Mouse (Mus musculus): ENCODE data around the gene Msrb1. TPM values are rescaled to one million over a fixed set of nuclear protein-coding genes. Genes with fewer than 3 reads are reported as not detected.

Gene Msrb1
- polyA plus RNA-seq (2015; fragmentation: Nextera tagmentation; extraction: Ambion mirVana) = 24.4 and 29.7 TPM in 2 replicates

DNA sequence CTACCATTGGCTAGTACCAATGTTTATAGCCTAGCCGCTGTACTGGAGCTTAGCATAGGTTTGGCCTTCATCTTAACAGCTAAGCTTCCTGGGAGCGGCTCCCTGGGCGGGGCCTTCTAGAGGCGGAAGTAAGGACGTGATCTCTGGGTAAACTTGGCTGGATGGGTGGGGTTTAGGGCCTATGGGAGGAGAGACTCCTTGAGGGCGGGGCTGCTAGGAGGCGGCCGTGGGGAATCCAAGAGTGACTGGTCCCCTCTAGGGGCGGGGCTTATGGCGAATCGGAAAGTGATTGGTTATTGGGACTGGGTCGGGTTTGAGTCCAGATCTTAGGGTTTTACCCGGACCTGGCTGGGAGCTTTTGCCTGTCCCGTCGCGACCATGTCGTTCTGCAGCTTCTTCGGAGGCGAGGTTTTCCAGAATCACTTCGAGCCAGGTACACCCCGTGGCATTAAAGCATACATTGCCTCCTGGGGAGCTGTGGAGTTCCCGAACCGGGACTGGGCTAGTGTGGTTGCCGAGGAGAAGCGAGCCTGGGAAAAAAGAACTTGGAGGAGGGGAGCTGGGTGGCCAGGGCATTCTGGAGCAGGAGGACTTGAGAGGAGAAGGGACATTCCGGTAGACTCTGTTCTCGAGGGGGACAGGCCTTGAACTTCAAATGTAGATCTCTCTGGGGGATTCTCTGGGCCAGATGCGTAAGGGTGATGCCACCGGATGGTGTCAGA lies at the start of gene Msrb1:
Gene Msrb1 (plus strand): TSS at position 313 of the 722 bp plus-strand sequence.

DNA sequence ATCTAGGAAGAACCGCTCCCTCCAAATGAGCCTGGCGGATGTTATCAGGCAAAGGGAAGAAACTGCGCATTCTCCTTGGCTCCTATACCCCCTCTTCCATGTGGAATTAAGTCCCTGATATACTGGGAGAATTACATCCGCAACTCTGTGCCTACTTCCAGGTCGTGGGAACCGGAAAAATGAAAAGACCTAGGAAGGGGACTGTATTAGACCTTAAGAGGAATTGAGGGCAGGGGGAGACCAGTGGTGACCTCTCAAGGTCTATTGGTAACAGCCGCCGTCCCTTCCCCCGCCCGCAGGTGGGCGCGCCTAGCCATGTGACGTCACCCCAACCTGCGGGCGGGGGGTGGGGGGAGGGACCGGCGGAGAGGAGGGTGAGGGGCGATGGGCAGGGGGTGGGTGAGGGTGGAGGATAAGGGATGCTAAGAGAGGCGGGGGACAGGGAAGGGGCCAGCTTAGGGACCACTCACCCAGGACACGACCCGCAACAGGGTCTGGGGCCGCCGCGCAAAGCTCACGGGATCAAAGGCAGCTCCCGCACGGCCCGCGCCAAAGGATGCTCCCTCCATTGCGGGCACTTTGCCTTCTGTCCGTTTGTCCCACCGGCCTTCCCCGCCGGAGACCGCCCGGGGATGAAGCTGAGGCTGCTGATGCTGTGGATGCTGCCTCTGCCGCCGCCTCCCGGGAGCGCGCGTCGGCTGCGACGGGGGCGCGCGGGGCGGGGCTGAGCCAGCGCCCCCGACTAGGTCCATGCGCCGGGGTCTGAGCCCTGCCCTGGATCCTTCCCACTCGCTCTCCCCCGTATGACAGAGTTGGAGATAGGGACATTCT lies 47.0 kb upstream of the Msrb1 start, which contains the start of gene Syngr3:
Gene Syngr3 (minus strand): TSS at position 705 of the 831 bp plus-strand sequence.

DNA sequence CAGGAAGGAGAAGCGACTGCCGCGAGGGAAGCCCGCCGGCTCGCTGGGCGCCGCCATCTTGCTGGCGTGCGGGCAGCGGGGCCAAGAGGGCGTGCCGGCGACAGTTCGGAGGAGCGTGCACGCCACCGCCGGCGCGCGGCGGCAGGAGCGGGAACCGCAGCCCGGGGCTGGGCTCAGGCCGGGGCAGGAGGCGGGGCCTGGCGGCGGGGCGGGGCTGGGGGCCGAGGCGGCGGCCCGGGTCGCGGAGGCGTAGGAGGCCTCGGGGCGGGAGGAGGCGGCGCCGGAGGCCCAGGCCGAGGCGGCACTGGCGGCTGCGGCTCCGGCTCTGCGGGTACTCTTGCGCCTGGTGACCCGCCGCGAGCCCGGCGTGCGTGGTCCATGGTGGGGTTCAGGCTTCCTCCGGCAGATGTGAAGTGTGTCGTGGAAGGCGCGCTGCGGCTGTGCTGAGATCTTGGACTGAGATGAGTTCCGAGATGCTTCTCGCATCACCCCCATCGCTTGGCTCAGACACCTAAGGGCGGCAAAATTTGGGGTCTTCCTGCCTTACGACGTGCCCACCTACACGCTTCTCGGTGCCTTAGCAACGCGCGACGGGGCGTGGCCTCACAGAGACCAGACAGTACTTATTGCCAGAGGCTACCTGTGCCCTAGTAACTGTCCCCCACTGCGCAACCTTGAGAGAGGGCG lies 40.3 kb upstream of the Msrb1 start, which contains the start of the genes Gfer and Noxo1:
Gene Gfer (minus strand): TSS at position 146 of the 687 bp plus-strand sequence.
Gene Noxo1 (plus strand): TSS at position 224 of the 687 bp plus-strand sequence.

DNA sequence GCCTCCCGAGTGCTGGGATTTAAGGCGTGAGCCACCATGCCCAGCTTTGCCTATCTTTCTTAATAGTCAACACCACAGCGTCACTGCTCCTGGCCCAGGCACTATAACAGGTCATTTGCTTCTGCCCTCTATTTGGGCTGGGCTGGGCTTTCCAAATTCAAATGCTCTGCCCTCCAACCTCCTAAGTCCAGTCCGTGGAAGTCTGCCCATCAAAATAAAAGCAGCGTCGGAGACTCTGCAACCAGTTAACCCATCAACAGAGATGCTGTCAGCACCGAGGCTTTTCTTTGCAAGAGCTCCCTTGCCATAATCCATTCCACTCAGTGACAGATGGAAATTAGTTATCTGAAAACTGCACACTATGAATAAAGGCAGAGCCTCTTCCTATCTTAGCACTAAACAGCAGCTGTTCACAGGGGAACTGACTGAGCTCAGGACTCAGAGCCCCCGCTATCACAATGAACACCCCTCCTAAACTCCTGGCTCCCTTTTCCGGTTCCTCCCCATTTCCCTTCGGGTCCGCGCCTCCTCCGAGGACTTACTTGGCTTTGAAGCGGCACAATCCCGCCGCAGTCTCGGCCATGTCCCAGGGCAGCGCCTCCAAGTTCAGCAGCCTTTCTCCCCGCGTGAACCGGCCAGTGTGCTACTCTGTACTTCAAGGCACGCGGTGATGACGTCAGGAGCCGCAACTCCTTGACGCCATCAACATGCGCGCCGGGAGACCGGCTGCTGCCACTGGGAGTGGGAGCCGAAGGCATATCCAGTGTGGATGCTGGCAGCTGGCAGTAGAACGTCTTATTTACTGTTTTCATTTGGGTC lies 29.3 kb upstream of the Msrb1 start, which contains the start of gene Tbl3:
Gene Tbl3 (minus strand): TSS at position 679 of the 819 bp plus-strand sequence.

DNA sequence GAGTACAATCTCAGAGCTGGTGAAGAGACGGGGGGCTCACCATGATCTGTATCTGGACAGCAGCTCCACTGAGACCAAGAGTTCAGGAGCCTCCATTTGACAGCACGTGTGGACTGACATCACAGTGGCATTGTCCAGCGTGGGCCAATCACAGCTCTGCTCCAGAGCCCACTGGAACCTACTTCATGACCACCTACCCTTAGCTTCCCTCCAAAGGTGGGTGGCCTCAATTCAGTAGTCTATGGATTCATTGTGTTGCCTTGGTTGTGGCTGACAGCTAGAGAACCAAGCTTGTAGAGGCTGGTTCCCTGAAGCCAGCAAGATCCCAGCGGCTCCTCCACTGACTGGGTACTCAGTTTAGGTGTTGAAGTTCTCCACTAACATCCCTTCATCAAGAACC lies 18.5 kb upstream of the Msrb1 start, which contains the start of the genes Rnf151 and Rps2:
Gene Rnf151 (minus strand): TSS at position 121 of the 400 bp plus-strand sequence.
Gene Rps2 (plus strand): TSS at position 174 of the 400 bp plus-strand sequence.

DNA sequence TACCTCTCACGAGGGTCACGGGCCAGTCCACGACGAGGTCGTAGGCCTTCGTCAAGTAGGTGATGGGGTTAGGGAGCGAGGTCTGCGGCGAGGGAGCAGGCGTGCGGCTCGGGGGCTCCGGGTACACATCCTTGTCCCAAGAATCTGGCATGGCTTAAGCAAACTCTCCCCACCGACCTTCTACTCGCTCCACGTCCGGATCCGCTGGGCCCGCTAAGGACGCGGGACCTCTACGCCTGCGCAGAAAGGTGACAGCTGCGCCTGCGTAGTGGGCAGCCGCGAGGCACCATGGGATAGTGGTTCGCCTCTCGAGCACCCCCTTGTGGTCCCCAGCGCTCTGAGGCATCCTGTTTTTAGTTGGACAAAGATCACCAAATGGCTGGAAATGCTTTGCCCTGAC lies 12.3 kb upstream of the Msrb1 start, which contains the start of gene Ndufb10:
Gene Ndufb10 (minus strand): TSS at position 295 of the 400 bp plus-strand sequence.

DNA sequence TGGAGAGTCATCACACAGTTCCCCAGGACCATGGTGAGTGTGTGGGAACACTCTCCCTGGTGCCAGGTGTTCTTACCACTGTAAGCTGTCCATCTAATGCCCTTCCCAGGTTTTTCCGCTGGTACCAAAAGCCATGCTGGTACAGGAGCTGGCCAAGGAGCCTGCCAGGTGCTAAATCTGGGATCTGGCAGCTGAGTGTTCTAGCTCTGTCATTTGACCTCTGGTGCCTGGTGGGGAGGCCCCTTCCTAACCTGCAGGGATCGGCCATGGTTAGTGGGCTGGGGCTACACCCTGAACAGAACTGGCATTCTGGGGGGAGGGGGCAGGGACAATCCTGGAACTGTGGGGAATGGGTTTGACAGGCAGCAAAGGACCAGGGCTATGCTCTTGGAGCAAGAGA lies 8.8 kb upstream of the Msrb1 start, which contains the start of gene Rpl3l:
Gene Rpl3l (plus strand): TSS at position 203 of the 400 bp plus-strand sequence.

DNA sequence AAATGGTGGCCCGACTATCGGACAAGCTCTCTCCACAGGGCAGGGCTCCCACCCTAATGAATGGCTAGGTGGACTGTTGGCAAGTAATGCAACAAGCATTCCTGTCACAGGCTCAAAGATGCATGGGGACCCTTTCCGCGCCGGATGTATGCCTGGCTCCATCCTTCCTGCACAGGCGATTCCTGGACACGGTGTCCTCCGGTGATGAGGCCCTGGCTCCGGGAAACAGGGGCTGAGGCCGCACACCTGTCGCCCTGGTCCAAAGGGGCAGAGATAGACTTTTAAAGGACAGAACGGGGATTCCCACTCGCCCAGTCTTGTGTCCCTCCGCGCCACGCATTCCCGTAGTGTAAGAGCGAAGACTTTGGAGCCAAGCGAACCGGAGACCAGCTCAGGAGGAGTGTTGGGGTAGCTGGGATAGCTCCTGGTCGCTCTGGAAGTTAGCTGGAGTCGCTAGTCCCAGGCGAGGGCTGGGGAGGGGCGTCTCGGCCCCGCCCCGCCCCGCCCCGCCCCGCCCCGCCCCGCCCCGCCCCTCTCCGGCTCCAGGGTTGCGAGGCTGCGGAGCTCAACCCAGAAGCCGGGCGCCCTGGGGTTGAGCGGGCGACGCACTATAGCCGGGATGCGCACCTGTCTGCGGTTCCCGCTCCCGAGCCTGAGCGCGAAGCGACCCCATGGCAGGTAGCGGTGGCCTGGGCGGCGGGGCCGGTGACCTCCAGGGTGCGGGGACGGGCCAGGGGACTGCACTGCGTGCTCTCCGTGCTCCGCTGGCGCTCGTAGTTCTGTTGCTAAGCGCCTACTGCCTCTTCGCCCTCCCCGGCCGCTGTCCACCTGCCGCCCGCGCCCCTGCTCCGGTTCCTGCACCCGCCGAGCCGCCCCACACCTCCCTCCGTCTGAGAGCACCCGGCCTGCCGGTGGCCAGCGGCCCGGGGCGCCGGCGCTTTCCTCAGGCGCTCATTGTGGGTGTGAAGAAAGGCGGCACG lies 16.3 kb downstream of the Msrb1 start, which contains the start of gene Hs3st6:
Gene Hs3st6 (plus strand): TSS at position 574 of the 980 bp plus-strand sequence.

Other genes with a start within 250 kb of the Msrb1 start
- 62.8 and 68.5 TPM in 2 replicates for gene Caskin1, start 248.0 kb upstream of the Msrb1 start, polyA plus RNA-seq (2015; fragmentation: Nextera tagmentation; extraction: Ambion mirVana)
- 50.6 and 60.2 TPM in 2 replicates for gene Traf7, start 208.7 kb upstream of the Msrb1 start, polyA plus RNA-seq (2015; fragmentation: Nextera tagmentation; extraction: Ambion mirVana)
- gene Rab26, start 202.4 kb upstream of the Msrb1 start, polyA plus RNA-seq (2015; fragmentation: Nextera tagmentation; extraction: Ambion mirVana) = 12.8 and 13.8 TPM in 2 replicates
- gene Pkd1, start 186.8 kb upstream of the Msrb1 start, polyA plus RNA-seq (2015; fragmentation: Nextera tagmentation; extraction: Ambion mirVana) = 23.6 and 24.9 TPM in 2 replicates
- gene Tsc2, start 104.0 kb upstream of the Msrb1 start, polyA plus RNA-seq (2015; fragmentation: Nextera tagmentation; extraction: Ambion mirVana) = 45.5 and 59.7 TPM in 2 replicates
- 6.5 and 6.9 TPM in 2 replicates for gene Nthl1, start 104.0 kb upstream of the Msrb1 start, polyA plus RNA-seq (2015; fragmentation: Nextera tagmentation; extraction: Ambion mirVana)
- 82.2 and 84.4 TPM in 2 replicates for gene Slc9a3r2, start 86.3 kb upstream of the Msrb1 start, polyA plus RNA-seq (2015; fragmentation: Nextera tagmentation; extraction: Ambion mirVana)
- 0.93 and 1.2 TPM in 2 replicates for gene Npw, start 78.2 kb upstream of the Msrb1 start, polyA plus RNA-seq (2015; fragmentation: Nextera tagmentation; extraction: Ambion mirVana)
- 13.9 and 18.2 TPM in 2 replicates for gene Zfp598, start 67.0 kb upstream of the Msrb1 start, polyA plus RNA-seq (2015; fragmentation: Nextera tagmentation; extraction: Ambion mirVana)
- gene Syngr3, start 46.7 kb upstream of the Msrb1 start, polyA plus RNA-seq (2015; fragmentation: Nextera tagmentation; extraction: Ambion mirVana) = 269 and 290 TPM in 2 replicates
- gene Gfer, start 40.5 kb upstream of the Msrb1 start, polyA plus RNA-seq (2015; fragmentation: Nextera tagmentation; extraction: Ambion mirVana) = 38.1 and 38.9 TPM in 2 replicates
- gene Noxo1, start 40.4 kb upstream of the Msrb1 start, polyA plus RNA-seq (2015; fragmentation: Nextera tagmentation; extraction: Ambion mirVana) = 1.7 and 2.3 TPM in 2 replicates
- 43.3 and 47.7 TPM in 2 replicates for gene Tbl3, start 29.0 kb upstream of the Msrb1 start, polyA plus RNA-seq (2015; fragmentation: Nextera tagmentation; extraction: Ambion mirVana)
- not detected in 2 replicates for gene Rnf151, start 18.6 kb upstream of the Msrb1 start, polyA plus RNA-seq (2015; fragmentation: Nextera tagmentation; extraction: Ambion mirVana)
- 836 and 837 TPM in 2 replicates for gene Rps2, start 18.5 kb upstream of the Msrb1 start, polyA plus RNA-seq (2015; fragmentation: Nextera tagmentation; extraction: Ambion mirVana)
- gene Ndufb10, start 12.2 kb upstream of the Msrb1 start, polyA plus RNA-seq (2015; fragmentation: Nextera tagmentation; extraction: Ambion mirVana) = 375 and 378 TPM in 2 replicates
- gene Rpl3l, start 8.8 kb upstream of the Msrb1 start, polyA plus RNA-seq (2015; fragmentation: Nextera tagmentation; extraction: Ambion mirVana) = 0.27 and 0.40 TPM in 2 replicates
- 0.20 and 0.57 TPM in 2 replicates for gene Hs3st6, start 16.3 kb downstream of the Msrb1 start, polyA plus RNA-seq (2015; fragmentation: Nextera tagmentation; extraction: Ambion mirVana)
- gene Meiob, start 67.6 kb downstream of the Msrb1 start, polyA plus RNA-seq (2015; fragmentation: Nextera tagmentation; extraction: Ambion mirVana) = not detected in 2 replicates
- 101 and 108 TPM in 2 replicates for gene Hagh, start 103.5 kb downstream of the Msrb1 start, polyA plus RNA-seq (2015; fragmentation: Nextera tagmentation; extraction: Ambion mirVana)
- 28.1 and 29.5 TPM in 2 replicates for gene Fahd1, start 113.7 kb downstream of the Msrb1 start, polyA plus RNA-seq (2015; fragmentation: Nextera tagmentation; extraction: Ambion mirVana)
- 0.25 and 0.35 TPM in 2 replicates for gene Igfals, start 129.4 kb downstream of the Msrb1 start, polyA plus RNA-seq (2015; fragmentation: Nextera tagmentation; extraction: Ambion mirVana)
- gene Nubp2, start 149.7 kb downstream of the Msrb1 start, polyA plus RNA-seq (2015; fragmentation: Nextera tagmentation; extraction: Ambion mirVana) = 61.6 and 67.5 TPM in 2 replicates
- gene Spsb3, start 150.0 kb downstream of the Msrb1 start, polyA plus RNA-seq (2015; fragmentation: Nextera tagmentation; extraction: Ambion mirVana) = 85.2 and 90.4 TPM in 2 replicates
- gene Eme2, start 158.4 kb downstream of the Msrb1 start, polyA plus RNA-seq (2015; fragmentation: Nextera tagmentation; extraction: Ambion mirVana) = 28.3 and 29.9 TPM in 2 replicates
- 131 and 137 TPM in 2 replicates for gene Mrps34, start 158.5 kb downstream of the Msrb1 start, polyA plus RNA-seq (2015; fragmentation: Nextera tagmentation; extraction: Ambion mirVana)
- gene Nme3, start 159.9 kb downstream of the Msrb1 start, polyA plus RNA-seq (2015; fragmentation: Nextera tagmentation; extraction: Ambion mirVana) = 123 TPM in 2 replicates
- gene Mapk8ip3, start 200.3 kb downstream of the Msrb1 start, polyA plus RNA-seq (2015; fragmentation: Nextera tagmentation; extraction: Ambion mirVana) = 58.6 and 70.9 TPM in 2 replicates
- 43.4 and 45.3 TPM in 2 replicates for gene Jpt2, start 224.0 kb downstream of the Msrb1 start, polyA plus RNA-seq (2015; fragmentation: Nextera tagmentation; extraction: Ambion mirVana)

Data from neural tube, postnatal 0 days (tissue).